Mouse (Mus musculus): ENCODE measurements at regions not wholly inside any gene's neighbourhood (a gene's known extent, or its start where the extent isn't known, plus 50 kb on each side); places are given as distances from the start of the nearest gene placed in this dataset.
A peak's percentile ranks its signal among the peaks of the same experiment; 100 is the strongest.

DNA sequence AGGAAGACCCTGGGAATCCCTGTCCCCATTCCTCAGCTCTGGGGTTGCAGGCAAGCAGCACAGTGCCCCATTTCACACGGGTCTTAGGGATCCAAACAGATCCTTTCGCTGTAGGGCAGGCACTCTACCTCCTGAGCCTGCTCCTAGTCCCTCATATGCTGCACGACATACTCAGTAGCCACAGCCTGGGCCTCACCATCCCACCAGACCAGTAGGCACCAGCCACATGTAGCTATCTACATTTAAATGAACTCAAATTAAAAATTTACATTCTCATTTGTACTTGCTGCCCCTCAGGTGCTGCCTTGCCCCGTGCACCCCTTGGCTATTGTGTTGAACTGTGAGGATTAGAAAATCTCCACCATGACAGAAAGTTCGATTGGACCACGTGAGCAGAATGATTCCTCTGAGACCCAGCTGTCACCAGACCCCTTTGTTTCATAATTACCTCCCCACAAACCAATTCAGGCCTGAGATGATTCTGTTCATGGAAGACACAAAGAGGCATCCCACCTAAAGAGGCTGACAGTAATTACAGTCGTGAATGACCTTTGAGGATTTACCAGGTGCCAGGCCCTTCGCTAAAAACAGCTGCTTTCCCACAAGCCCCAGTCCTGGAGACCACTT, 67.9 kb upstream of the Ctnnb1 start:
- 91% methylated on average over 8 of the region's 8 CpGs for WGBS
- DNase-seq: no peak
- Histone ChIP-seq H3K4me1 (ENCODE audit: control insufficient read depth, insufficient read depth, low read length) (peaks cover 6% of the 10 kb centered on the region), H3K4me3 (replicated peaks; ENCODE audit: insufficient read depth, low read depth, low read length) (no peak overlapping the region), H3K27me3 (ENCODE audit: control insufficient read depth, insufficient read depth, low read length) (no peaks in the 10 kb centered on the region), H3K27ac (ENCODE audit: insufficient read depth, low read length) (no peak overlapping the region)
- TF ChIP-seq CTCF (IDR thresholded peaks at IDR 0.05; ENCODE audit: borderline replicate concordance, insufficient read depth, low read depth, low read length): no peak
- TF ChIP-seq POLR2A (IDR thresholded peaks at IDR 0.05; ENCODE audit: borderline replicate concordance, insufficient read depth, low read length): no peak

DNA sequence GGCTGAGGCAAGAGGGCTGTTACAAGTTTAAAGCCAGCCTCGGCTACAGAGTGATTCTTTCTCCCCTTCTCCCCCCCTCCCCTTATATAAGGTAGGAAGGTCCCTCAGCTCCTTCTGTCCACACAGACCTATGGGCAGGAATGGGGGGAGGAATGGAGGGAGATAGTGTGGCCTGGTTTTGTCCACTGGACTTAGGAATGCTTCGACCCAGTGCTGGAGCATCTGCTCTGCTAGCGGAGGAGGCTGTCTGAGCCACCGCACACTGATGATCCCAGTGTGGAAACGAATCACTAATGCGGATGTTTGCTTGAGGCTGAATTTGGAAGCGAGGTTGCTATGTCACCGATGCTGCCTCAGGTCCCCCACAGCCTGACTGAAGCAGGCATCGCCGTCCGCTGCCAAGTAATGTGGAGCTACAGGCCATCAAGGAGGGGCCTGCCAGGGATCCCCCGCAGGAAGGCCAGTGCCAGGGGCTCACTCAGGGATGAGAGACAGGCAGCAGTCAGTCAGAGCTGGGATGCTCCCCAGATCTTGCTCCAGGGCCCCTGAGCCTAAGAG, 67.1 kb upstream of the Ctnnb1 start:
- no peaks in the 10 kb centered on the region for H3K27me3 ChIP-seq (ENCODE audit: control insufficient read depth, insufficient read depth, low read length)
- no peak overlapping the region for H3K4me3 ChIP-seq (replicated peaks; ENCODE audit: insufficient read depth, low read depth, low read length)
- TF ChIP-seq POLR2A (IDR thresholded peaks at IDR 0.05; ENCODE audit: borderline replicate concordance, insufficient read depth, low read length) (no peak), CTCF (IDR thresholded peaks at IDR 0.05; ENCODE audit: borderline replicate concordance, insufficient read depth, low read depth, low read length) (no peak)
- DNase-seq: no peak
- WGBS: 49% methylated on average over 12 of the region's 12 CpGs
- peaks cover 13% of the 10 kb centered on the region for H3K4me1 ChIP-seq (ENCODE audit: control insufficient read depth, insufficient read depth, low read length)
- H3K27ac ChIP-seq (ENCODE audit: insufficient read depth, low read length): no peak overlapping the region

DNA sequence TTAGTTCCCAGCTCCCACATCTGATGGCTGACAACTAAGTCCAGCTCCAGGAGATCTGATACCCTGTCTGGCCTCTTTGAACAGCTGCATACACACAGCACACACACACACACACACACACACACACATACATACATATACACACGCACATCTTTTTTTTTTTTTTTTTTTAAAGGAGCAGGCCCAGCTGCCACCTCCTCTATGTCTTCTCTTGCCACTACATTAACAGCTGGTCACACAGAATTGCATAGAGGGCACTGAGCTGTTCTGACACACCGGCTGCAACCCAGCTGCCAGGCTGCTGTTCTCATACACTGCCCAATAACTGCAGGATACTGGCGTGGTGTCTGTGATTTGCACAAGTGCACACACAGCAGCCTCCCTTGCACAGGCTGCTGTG, 64.6 kb upstream of the Ctnnb1 start:
- 93% methylated on average over 3 of the region's 3 CpGs for WGBS
- Histone ChIP-seq H3K27me3 (ENCODE audit: control insufficient read depth, insufficient read depth, low read length) (no peaks in the 10 kb centered on the region), H3K4me1 (ENCODE audit: control insufficient read depth, insufficient read depth, low read length) (peaks cover 23% of the 10 kb centered on the region), H3K27ac (ENCODE audit: insufficient read depth, low read length) (no peak overlapping the region), H3K4me3 (replicated peaks; ENCODE audit: insufficient read depth, low read depth, low read length) (no peak overlapping the region)
- TF ChIP-seq POLR2A (IDR thresholded peaks at IDR 0.05; ENCODE audit: borderline replicate concordance, insufficient read depth, low read length) (no peak), CTCF (IDR thresholded peaks at IDR 0.05; ENCODE audit: borderline replicate concordance, insufficient read depth, low read depth, low read length) (no peak)
- no peak for DNase-seq

DNA sequence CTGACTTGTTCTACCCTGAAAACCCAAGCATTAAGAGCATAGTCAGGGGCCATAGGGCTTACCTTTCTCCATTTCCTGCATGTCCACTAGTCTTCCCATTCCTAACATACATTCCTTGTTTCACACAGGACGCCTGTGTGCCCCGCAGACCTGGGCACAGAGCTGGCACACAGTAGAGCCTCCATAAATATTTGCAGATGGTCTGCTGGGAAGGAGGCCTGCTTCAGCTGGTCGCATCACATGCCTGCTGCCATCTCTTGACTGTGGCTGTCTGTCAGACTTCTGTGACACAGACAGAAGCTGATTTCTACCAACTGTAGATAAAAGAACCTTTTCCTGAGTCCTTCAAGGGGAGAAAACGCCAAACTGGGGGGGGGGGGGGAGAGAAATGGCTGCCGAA, 62.8 kb upstream of the Ctnnb1 start:
- Histone ChIP-seq H3K27me3 (ENCODE audit: control insufficient read depth, insufficient read depth, low read length) (no peaks in the 10 kb centered on the region), H3K4me1 (ENCODE audit: control insufficient read depth, insufficient read depth, low read length) (peaks cover 33% of the 10 kb centered on the region), H3K4me3 (replicated peaks; ENCODE audit: insufficient read depth, low read depth, low read length) (no peak overlapping the region), H3K27ac (ENCODE audit: insufficient read depth, low read length) (no peak overlapping the region)
- WGBS: 7% methylated on average over 5 of the region's 5 CpGs
- DNase-seq: peak; percentile 56 to 75
- TF ChIP-seq CTCF (IDR thresholded peaks at IDR 0.05; ENCODE audit: borderline replicate concordance, insufficient read depth, low read depth, low read length): no peak; the same call in 1 of the 2 replicates
- no peak for TF ChIP-seq POLR2A (IDR thresholded peaks at IDR 0.05; ENCODE audit: borderline replicate concordance, insufficient read depth, low read length)

DNA sequence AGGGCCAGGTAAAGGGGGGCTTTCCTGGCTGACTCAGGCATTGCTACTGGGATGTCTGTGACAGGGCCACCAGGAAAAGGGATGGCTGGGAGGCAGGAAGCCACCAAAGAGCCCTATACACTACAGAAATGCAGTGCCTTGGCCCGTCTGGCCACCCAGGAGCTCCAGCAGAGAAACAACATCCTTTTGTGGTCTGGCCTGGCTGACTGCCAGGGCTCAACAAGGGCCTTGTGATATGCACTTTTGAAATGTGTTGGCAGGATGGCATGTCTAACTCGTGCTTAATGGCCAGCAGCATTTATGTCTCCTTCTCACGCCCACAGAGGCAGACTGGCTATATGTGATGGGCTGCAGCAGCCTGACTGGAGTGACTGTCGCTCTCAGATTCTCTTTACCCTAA, 62.3 kb upstream of the Ctnnb1 start:
- WGBS: 56% methylated on average over 4 of the region's 4 CpGs
- TF ChIP-seq CTCF (IDR thresholded peaks at IDR 0.05; ENCODE audit: borderline replicate concordance, insufficient read depth, low read depth, low read length) (no peak), POLR2A (IDR thresholded peaks at IDR 0.05; ENCODE audit: borderline replicate concordance, insufficient read depth, low read length) (no peak)
- Histone ChIP-seq H3K27ac (ENCODE audit: insufficient read depth, low read length) (no peak overlapping the region), H3K27me3 (ENCODE audit: control insufficient read depth, insufficient read depth, low read length) (no peaks in the 10 kb centered on the region), H3K4me3 (replicated peaks; ENCODE audit: insufficient read depth, low read depth, low read length) (no peak overlapping the region), H3K4me1 (ENCODE audit: control insufficient read depth, insufficient read depth, low read length) (peaks cover 33% of the 10 kb centered on the region)
- peak; percentile 38 to 46 for DNase-seq

DNA sequence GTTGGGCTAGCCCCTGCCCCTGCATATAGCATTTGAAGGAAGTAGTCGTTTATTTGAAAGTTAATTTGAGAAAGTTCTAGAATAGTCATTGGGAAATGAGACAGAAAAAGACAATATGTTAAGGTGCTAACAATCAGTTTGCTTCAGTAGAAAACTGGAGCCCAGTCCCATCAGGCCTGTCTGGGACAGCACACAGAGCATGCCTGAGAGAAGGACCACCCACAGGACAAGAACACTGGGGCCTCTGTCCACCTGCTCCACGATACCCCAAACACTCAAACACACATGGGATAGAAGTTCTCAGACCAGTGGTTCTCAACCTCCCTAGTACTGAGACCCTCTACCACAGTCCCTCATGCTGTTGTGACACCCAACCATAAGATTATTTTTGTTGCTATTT, 61.2 kb upstream of the Ctnnb1 start:
- no peak for DNase-seq
- H3K4me3 ChIP-seq (replicated peaks; ENCODE audit: insufficient read depth, low read depth, low read length): no peak overlapping the region
- H3K4me1 ChIP-seq (ENCODE audit: control insufficient read depth, insufficient read depth, low read length): peaks cover 37% of the 10 kb centered on the region
- 87% methylated on average over 2 of the region's 2 CpGs for WGBS
- no peaks in the 10 kb centered on the region for H3K27me3 ChIP-seq (ENCODE audit: control insufficient read depth, insufficient read depth, low read length)
- no peak overlapping the region for H3K27ac ChIP-seq (ENCODE audit: insufficient read depth, low read length)
- no peak for TF ChIP-seq CTCF (IDR thresholded peaks at IDR 0.05; ENCODE audit: borderline replicate concordance, insufficient read depth, low read depth, low read length)
- no peak for TF ChIP-seq POLR2A (IDR thresholded peaks at IDR 0.05; ENCODE audit: borderline replicate concordance, insufficient read depth, low read length)

DNA sequence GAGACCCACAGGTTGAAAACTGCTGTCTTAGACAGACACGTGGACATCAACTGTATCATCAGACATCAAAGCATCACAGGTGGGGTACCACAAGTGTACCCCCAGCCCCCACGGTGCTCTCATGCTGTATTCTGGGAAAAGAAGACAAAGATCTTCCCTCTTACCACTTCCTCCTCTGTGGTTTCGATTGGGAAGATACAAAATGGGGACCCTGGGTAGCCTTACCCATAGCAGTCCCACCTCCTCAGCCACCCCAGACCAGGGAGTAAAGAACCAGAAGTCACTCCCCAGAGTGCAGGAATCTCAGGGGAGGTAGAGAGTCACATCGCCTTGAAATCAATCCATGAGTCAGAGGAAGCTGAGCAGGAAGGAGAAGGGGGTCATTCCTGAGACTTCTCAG, 60.7 kb upstream of the Ctnnb1 start:
- Histone ChIP-seq H3K4me1 (ENCODE audit: control insufficient read depth, insufficient read depth, low read length) (peaks cover 41% of the 10 kb centered on the region), H3K4me3 (replicated peaks; ENCODE audit: insufficient read depth, low read depth, low read length) (no peak overlapping the region), H3K27me3 (ENCODE audit: control insufficient read depth, insufficient read depth, low read length) (no peaks in the 10 kb centered on the region), H3K27ac (ENCODE audit: insufficient read depth, low read length) (no peak overlapping the region)
- no peak for DNase-seq
- 91% methylated on average over 4 of the region's 4 CpGs for WGBS
- TF ChIP-seq POLR2A (IDR thresholded peaks at IDR 0.05; ENCODE audit: borderline replicate concordance, insufficient read depth, low read length): no peak
- no peak for TF ChIP-seq CTCF (IDR thresholded peaks at IDR 0.05; ENCODE audit: borderline replicate concordance, insufficient read depth, low read depth, low read length)

DNA sequence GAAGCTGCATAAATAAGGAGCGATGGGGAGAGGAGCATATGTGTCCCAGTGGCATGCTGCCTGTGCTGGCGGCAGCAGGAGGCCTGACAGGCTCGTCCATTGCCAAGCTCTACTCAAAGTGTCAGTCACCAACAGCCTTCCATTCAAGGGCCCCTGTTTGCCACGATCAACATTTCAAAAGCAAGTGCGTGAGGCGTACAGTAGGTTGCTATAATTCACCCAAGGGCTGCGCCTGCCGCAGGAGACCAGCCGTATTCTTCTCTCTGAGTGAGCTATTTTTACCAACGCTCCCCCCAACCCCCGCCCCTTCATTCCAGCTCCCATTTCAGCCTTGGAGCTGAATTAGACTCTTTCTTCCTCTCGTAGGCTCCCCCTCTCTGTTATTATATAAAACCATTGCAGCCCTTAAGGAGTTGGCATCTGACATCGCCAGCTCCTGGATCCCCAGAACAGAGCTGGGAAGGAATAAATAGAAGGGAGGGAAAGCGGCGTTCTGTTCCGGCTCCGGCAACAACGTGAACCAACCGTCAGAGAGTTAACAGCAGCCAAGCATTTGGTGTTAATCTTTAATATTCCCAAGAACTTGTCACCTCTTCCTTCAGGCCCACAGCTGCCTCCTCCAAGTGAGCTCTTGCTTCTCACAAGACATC, 59.5 kb upstream of the Ctnnb1 start:
- peak overlapping the region; percentile 9 for H3K4me3 ChIP-seq (replicated peaks; ENCODE audit: insufficient read depth, low read depth, low read length)
- peak overlapping the region; percentile 2; the same call in 1 of the 2 replicates for H3K27ac ChIP-seq (ENCODE audit: insufficient read depth, low read length)
- peak; percentile 70 to 77 for DNase-seq
- TF ChIP-seq POLR2A (IDR thresholded peaks at IDR 0.05; ENCODE audit: borderline replicate concordance, insufficient read depth, low read length): no peak
- TF ChIP-seq CTCF (IDR thresholded peaks at IDR 0.05; ENCODE audit: borderline replicate concordance, insufficient read depth, low read depth, low read length): no peak
- 13% methylated on average over 19 of the region's 19 CpGs for WGBS
- peaks cover 43% of the 10 kb centered on the region for H3K4me1 ChIP-seq (ENCODE audit: control insufficient read depth, insufficient read depth, low read length)
- H3K27me3 ChIP-seq (ENCODE audit: control insufficient read depth, insufficient read depth, low read length): no peaks in the 10 kb centered on the region

Measured in cerebellum, adult 2 months (tissue).